Mouse (Mus musculus): Measurements from ENCODE around the gene Grid2. TPM values are rescaled to one million over a fixed set of nuclear protein-coding genes. Genes with fewer than 3 reads are reported as not detected.
A peak's percentile ranks its signal among the peaks of the same experiment; 100 is the strongest.

Grid2 gene
- polyA plus RNA-seq, 1 experiment from 2014 or later, result 2.4 TPM

GRCm38 (mm10) chr6:64596261-64596660, 1340.6 kb downstream of the Grid2 start:
- no peak overlapping the region for H3K9ac ChIP-seq (ENCODE audit: low read depth, low read length)
- whole genome bisulfite sequencing, result 36% methylated on average over 7 of the region's 7 CpGs
- H3K27ac ChIP-seq (replicated peaks; ENCODE audit: low read depth, low read length), result no peak overlapping the region
- H3K9me3 ChIP-seq (ENCODE audit: control insufficient read depth, low read length), result no peaks in the 10 kb centered on the region
- no peaks in the 10 kb centered on the region for H3K36me3 ChIP-seq (ENCODE audit: control insufficient read depth, insufficient read depth, low read length)
- ATAC-seq (ENCODE audit: low read depth), result no peak
- H3K4me1 ChIP-seq (ENCODE audit: control insufficient read depth, insufficient read depth, low read length), result peaks cover 2% of the 10 kb centered on the region; the same call in 1 of the 2 replicates
- H3K4me2 ChIP-seq (ENCODE audit: low read depth, low read length), result no peak overlapping the region
- no peaks in the 10 kb centered on the region for H3K27me3 ChIP-seq (replicated peaks; ENCODE audit: control insufficient read depth, insufficient read depth, low read length)
- DNase-seq (ENCODE audit: low spot score), result no peak
- H3K4me3 ChIP-seq (ENCODE audit: low read depth, low read length), result no peak overlapping the region

- WGBS, result 42% methylated on average over 2 of the region's 2 CpGs
- Histone ChIP-seq H3K36me3 (ENCODE audit: control insufficient read depth, insufficient read depth, low read length) (no peaks in the 10 kb centered on the region), H3K9me3 (ENCODE audit: control insufficient read depth, low read length) (no peaks in the 10 kb centered on the region), H3K27me3 (replicated peaks; ENCODE audit: control insufficient read depth, insufficient read depth, low read length) (no peaks in the 10 kb centered on the region), H3K4me3 (ENCODE audit: low read depth, low read length) (no peak overlapping the region), H3K4me2 (ENCODE audit: low read depth, low read length) (no peak overlapping the region), H3K4me1 (ENCODE audit: control insufficient read depth, insufficient read depth, low read length) (peaks cover 2% of the 10 kb centered on the region; the same call in 1 of the 2 replicates), H3K9ac (ENCODE audit: low read depth, low read length) (no peak overlapping the region), H3K27ac (replicated peaks; ENCODE audit: low read depth, low read length) (no peak overlapping the region)
- DNase-seq (ENCODE audit: low spot score), result no peak
- no peak for ATAC-seq (ENCODE audit: low read depth)
Observed at GRCm38 (mm10) chr6:64596835-64597234, 1341.2 kb downstream of the Grid2 start.

GRCm38 (mm10) chr6:64598144-64598561, 1342.5 kb downstream of the Grid2 start:
- Histone ChIP-seq H3K4me2 (ENCODE audit: low read depth, low read length) (no peak overlapping the region), H3K9me3 (ENCODE audit: control insufficient read depth, low read length) (no peaks in the 10 kb centered on the region), H3K27ac (replicated peaks; ENCODE audit: low read depth, low read length) (no peak overlapping the region), H3K9ac (ENCODE audit: low read depth, low read length) (no peak overlapping the region), H3K4me1 (ENCODE audit: control insufficient read depth, insufficient read depth, low read length) (peaks cover 2% of the 10 kb centered on the region; the same call in 1 of the 2 replicates), H3K27me3 (replicated peaks; ENCODE audit: control insufficient read depth, insufficient read depth, low read length) (no peaks in the 10 kb centered on the region), H3K4me3 (ENCODE audit: low read depth, low read length) (no peak overlapping the region), H3K36me3 (ENCODE audit: control insufficient read depth, insufficient read depth, low read length) (no peaks in the 10 kb centered on the region)
- DNase-seq (ENCODE audit: low spot score) (peak; percentile 42), ATAC-seq (ENCODE audit: low read depth) (no peak; the same call in 1 of the 2 replicates)
- 13% methylated on average over 4 of the region's 4 CpGs for WGBS

GRCm38 (mm10) chr6:64605753-64606152, 1350.1 kb downstream of the Grid2 start:
- no peak for DNase-seq (ENCODE audit: low spot score)
- Histone ChIP-seq H3K9me3 (ENCODE audit: control insufficient read depth, low read length) (no peaks in the 10 kb centered on the region), H3K4me2 (ENCODE audit: low read depth, low read length) (no peak overlapping the region), H3K4me1 (ENCODE audit: control insufficient read depth, insufficient read depth, low read length) (no peaks in the 10 kb centered on the region), H3K36me3 (ENCODE audit: control insufficient read depth, insufficient read depth, low read length) (no peaks in the 10 kb centered on the region), H3K4me3 (ENCODE audit: low read depth, low read length) (no peak overlapping the region), H3K27ac (replicated peaks; ENCODE audit: low read depth, low read length) (no peak overlapping the region), H3K27me3 (replicated peaks; ENCODE audit: control insufficient read depth, insufficient read depth, low read length) (no peaks in the 10 kb centered on the region), H3K9ac (ENCODE audit: low read depth, low read length) (no peak overlapping the region)
- ATAC-seq (ENCODE audit: low read depth), result no peak
- 65% methylated on average over 3 of the region's 3 CpGs for WGBS

- Histone ChIP-seq H3K4me2 (ENCODE audit: low read depth, low read length) (no peak overlapping the region), H3K27me3 (replicated peaks; ENCODE audit: control insufficient read depth, insufficient read depth, low read length) (no peaks in the 10 kb centered on the region), H3K9ac (ENCODE audit: low read depth, low read length) (no peak overlapping the region), H3K4me1 (ENCODE audit: control insufficient read depth, insufficient read depth, low read length) (no peaks in the 10 kb centered on the region), H3K27ac (replicated peaks; ENCODE audit: low read depth, low read length) (no peak overlapping the region), H3K36me3 (ENCODE audit: control insufficient read depth, insufficient read depth, low read length) (no peaks in the 10 kb centered on the region), H3K9me3 (ENCODE audit: control insufficient read depth, low read length) (no peaks in the 10 kb centered on the region), H3K4me3 (ENCODE audit: low read depth, low read length) (no peak overlapping the region)
- ATAC-seq (ENCODE audit: low read depth), result no peak
- 92% methylated on average over 1 of the region's 1 CpGs for WGBS
- DNase-seq (ENCODE audit: low spot score), result no peak
Observed at GRCm38 (mm10) chr6:64607041-64607440, 1351.4 kb downstream of the Grid2 start.

DNA sequence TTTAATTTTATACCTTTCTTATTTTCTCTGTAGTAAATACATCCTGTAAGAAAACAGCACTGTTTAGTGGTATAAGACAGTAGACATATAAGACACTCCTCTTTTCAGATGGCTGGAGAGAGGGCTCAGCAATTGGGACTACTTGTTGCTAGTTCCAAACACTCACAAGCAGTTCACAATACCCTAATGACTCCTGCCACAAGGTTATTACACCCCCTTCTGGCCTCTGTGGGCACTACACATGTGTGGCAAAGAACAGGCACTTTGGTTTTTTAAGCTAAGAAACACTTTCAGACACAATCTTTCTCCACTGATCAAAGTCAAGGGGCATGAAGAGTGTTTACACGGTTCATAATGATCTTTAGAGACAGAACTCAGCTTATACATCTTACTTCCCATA, 1352.3 kb downstream of the Grid2 start:
- no peaks in the 10 kb centered on the region for H3K9me3 ChIP-seq (ENCODE audit: control insufficient read depth, low read length)
- DNase-seq (ENCODE audit: low spot score), result no peak
- WGBS, result 13% methylated on average over 1 of the region's 1 CpGs

GRCm38 (mm10) chr6:64616843-64617242, 1361.2 kb downstream of the Grid2 start:
- no peak overlapping the region for H3K27ac ChIP-seq (replicated peaks; ENCODE audit: low read depth, low read length)
- no peaks in the 10 kb centered on the region; the same call in 1 of the 2 replicates for H3K4me1 ChIP-seq (ENCODE audit: control insufficient read depth, insufficient read depth, low read length)
- H3K36me3 ChIP-seq (ENCODE audit: control insufficient read depth, insufficient read depth, low read length), result no peaks in the 10 kb centered on the region
- no peaks in the 10 kb centered on the region for H3K27me3 ChIP-seq (replicated peaks; ENCODE audit: control insufficient read depth, insufficient read depth, low read length)
- no peaks in the 10 kb centered on the region for H3K9me3 ChIP-seq (ENCODE audit: control insufficient read depth, low read length)
- no peak overlapping the region for H3K4me2 ChIP-seq (ENCODE audit: low read depth, low read length)
- WGBS, result 38% methylated on average over 4 of the region's 4 CpGs
- peak; percentile 51 for DNase-seq (ENCODE audit: low spot score)
- ATAC-seq (ENCODE audit: low read depth), result no peak
- no peak overlapping the region for H3K4me3 ChIP-seq (ENCODE audit: low read depth, low read length)
- H3K9ac ChIP-seq (ENCODE audit: low read depth, low read length), result no peak overlapping the region

More for the DNA sequence above, 1352.3 kb downstream of the Grid2 start:
- Histone ChIP-seq H3K4me2 (ENCODE audit: low read depth, low read length) (no peak overlapping the region), H3K4me3 (ENCODE audit: low read depth, low read length) (no peak overlapping the region), H3K27me3 (replicated peaks; ENCODE audit: control insufficient read depth, insufficient read depth, low read length) (no peaks in the 10 kb centered on the region), H3K27ac (replicated peaks; ENCODE audit: low read depth, low read length) (no peak overlapping the region), H3K36me3 (ENCODE audit: control insufficient read depth, insufficient read depth, low read length) (no peaks in the 10 kb centered on the region), H3K9ac (ENCODE audit: low read depth, low read length) (no peak overlapping the region), H3K4me1 (ENCODE audit: control insufficient read depth, insufficient read depth, low read length) (no peaks in the 10 kb centered on the region)
- no peak for ATAC-seq (ENCODE audit: low read depth)

DNA sequence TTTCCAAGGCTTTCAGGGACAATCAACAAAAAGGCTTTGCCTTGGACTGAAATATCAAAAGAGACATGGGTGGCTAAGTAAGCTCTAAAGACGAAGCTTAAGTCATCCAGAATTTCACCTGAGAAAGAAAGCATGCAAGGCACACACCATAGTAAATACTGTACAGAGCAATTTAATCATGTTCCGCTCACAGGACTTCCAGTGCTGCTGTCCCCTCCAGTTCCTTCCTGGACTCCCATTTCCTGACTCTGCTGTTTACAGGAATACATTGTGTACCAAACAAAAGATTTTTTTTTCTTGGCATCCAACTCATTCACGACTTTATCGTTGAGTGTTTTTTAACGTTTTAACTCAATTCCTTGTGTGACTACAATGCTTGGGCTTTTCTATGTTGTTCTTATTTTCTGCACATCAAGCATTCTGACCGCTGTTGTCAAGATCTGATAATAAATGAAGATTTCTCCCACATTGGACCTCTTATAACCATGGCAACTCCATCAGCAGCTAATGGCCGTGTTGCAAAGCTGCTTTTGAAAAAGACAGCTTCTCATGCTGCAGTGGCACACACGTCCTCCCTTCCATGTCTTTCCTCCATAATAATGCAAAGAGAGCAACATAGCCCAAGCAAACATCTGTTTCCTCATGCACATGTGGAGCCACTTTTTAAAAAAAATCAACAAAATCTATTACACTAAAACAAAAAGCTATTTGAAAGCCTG, 1361.9 kb downstream of the Grid2 start:
- DNase-seq (ENCODE audit: low spot score), result no peak
- Histone ChIP-seq H3K4me2 (ENCODE audit: low read depth, low read length) (no peak overlapping the region), H3K9ac (ENCODE audit: low read depth, low read length) (no peak overlapping the region), H3K9me3 (ENCODE audit: control insufficient read depth, low read length) (no peaks in the 10 kb centered on the region), H3K36me3 (ENCODE audit: control insufficient read depth, insufficient read depth, low read length) (no peaks in the 10 kb centered on the region), H3K27ac (replicated peaks; ENCODE audit: low read depth, low read length) (no peak overlapping the region), H3K4me1 (ENCODE audit: control insufficient read depth, insufficient read depth, low read length) (no peaks in the 10 kb centered on the region; the same call in 1 of the 2 replicates), H3K4me3 (ENCODE audit: low read depth, low read length) (no peak overlapping the region), H3K27me3 (replicated peaks; ENCODE audit: control insufficient read depth, insufficient read depth, low read length) (no peaks in the 10 kb centered on the region)
- ATAC-seq (ENCODE audit: low read depth), result no peak
- WGBS, result 70% methylated on average over 8 of the region's 8 CpGs

DNA sequence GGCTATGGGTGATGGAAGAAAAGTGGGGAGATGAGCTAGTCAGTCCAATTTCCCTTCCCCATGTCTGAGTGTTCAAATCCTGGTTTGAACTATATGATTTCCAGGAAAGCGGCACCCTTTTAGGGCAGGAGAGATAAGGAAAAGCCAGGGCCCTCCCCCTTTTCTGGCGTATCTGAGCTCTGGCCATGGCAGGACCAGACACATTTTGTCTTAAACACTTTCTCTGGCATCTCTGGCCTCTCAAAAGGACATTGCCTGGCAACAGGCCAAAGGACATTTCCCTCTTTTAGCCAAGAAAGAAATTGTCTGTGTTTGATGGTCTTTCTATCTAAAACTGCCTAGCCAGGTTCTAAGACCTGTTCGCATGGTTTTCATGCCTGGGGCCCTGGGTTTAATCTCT, 1367.7 kb downstream of the Grid2 start:
- no peak for ATAC-seq (ENCODE audit: low read depth)
- H3K9me3 ChIP-seq (ENCODE audit: control insufficient read depth, low read length), result no peaks in the 10 kb centered on the region

More for the DNA sequence above, 1367.7 kb downstream of the Grid2 start:
- Histone ChIP-seq H3K27ac (replicated peaks; ENCODE audit: low read depth, low read length) (no peak overlapping the region), H3K4me2 (ENCODE audit: low read depth, low read length) (no peak overlapping the region), H3K9ac (ENCODE audit: low read depth, low read length) (no peak overlapping the region), H3K27me3 (replicated peaks; ENCODE audit: control insufficient read depth, insufficient read depth, low read length) (no peaks in the 10 kb centered on the region), H3K4me1 (ENCODE audit: control insufficient read depth, insufficient read depth, low read length) (no peaks in the 10 kb centered on the region), H3K36me3 (ENCODE audit: control insufficient read depth, insufficient read depth, low read length) (no peaks in the 10 kb centered on the region), H3K4me3 (ENCODE audit: low read depth, low read length) (no peak overlapping the region)
- WGBS, result 79% methylated on average over 2 of the region's 3 CpGs
- DNase-seq (ENCODE audit: low spot score), result no peak
